Mouse (Mus musculus): ENCODE results near the gene Rrp1b.
"Not testable (repeated sequence)": the region's sequence is repeated elsewhere in the genome, so short reads cannot be mapped to it uniquely, and the experiment has no call there.

Gene Rrp1b

GRCm38 (mm10) chr17:32031684-32032083 lies 4.2 kb upstream of the Rrp1b start:
- DNase-seq (ENCODE audit: low spot score) = no peak

GRCm38 (mm10) chr17:32034322-32034721 lies 1.6 kb upstream of the Rrp1b start:
- DNase-seq (ENCODE audit: low spot score) = no peak

- DNase-seq (ENCODE audit: low spot score) = no peak
These were observed 874 bp downstream of the Rrp1b start for GRCm38 (mm10) chr17:32036509-32037438.

GRCm38 (mm10) chr17:32040263-32040662 lies 4.4 kb downstream of the Rrp1b start:
- DNase-seq (ENCODE audit: low spot score) = no peak

GRCm38 (mm10) chr17:32046541-32046940 lies 10.6 kb downstream of the Rrp1b start:
- DNase-seq (ENCODE audit: low spot score) = no peak

GRCm38 (mm10) chr17:32048351-32048750 lies 12.5 kb downstream of the Rrp1b start:
- no peak for DNase-seq (ENCODE audit: low spot score)

- DNase-seq (ENCODE audit: low spot score) = no peak
These were observed 14.0 kb downstream of the Rrp1b start for GRCm38 (mm10) chr17:32049914-32050313.

GRCm38 (mm10) chr17:32050609-32051008 lies 14.7 kb downstream of the Rrp1b start:
- no peak for DNase-seq (ENCODE audit: low spot score)

GRCm38 (mm10) chr17:32052237-32053080 lies 16.6 kb downstream of the Rrp1b start:
- DNase-seq (ENCODE audit: low spot score) = peak; percentile 28

GRCm38 (mm10) chr17:32053677-32054076 lies 17.8 kb downstream of the Rrp1b start:
- no peak for DNase-seq (ENCODE audit: low spot score)

GRCm38 (mm10) chr17:32057843-32058242 lies 21.9 kb downstream of the Rrp1b start:
- no peak for DNase-seq (ENCODE audit: low spot score)

- DNase-seq (ENCODE audit: low spot score) = no peak
These were observed 23.2 kb downstream of the Rrp1b start for GRCm38 (mm10) chr17:32059084-32059483.

GRCm38 (mm10) chr17:32061219-32061618 lies 25.3 kb downstream of the Rrp1b start:
- no peak for DNase-seq (ENCODE audit: low spot score)

- no peak for DNase-seq (ENCODE audit: low spot score)
These were observed 27.8 kb downstream of the Rrp1b start for GRCm38 (mm10) chr17:32063654-32064053.

- not testable (repeated sequence) for DNase-seq (ENCODE audit: low spot score)
These were observed 28.9 kb downstream of the Rrp1b start for GRCm38 (mm10) chr17:32064762-32065161.

- no peak for DNase-seq (ENCODE audit: low spot score)
These were observed 31.6 kb downstream of the Rrp1b start for GRCm38 (mm10) chr17:32067541-32067940.

GRCm38 (mm10) chr17:32068381-32068780 lies 32.5 kb downstream of the Rrp1b start:
- no peak for DNase-seq (ENCODE audit: low spot score)

GRCm38 (mm10) chr17:32068810-32069209 lies 32.9 kb downstream of the Rrp1b start:
- no peak for DNase-seq (ENCODE audit: low spot score)

- peak; percentile 85 for DNase-seq (ENCODE audit: low spot score)
These were observed 37.5 kb downstream of the Rrp1b start for GRCm38 (mm10) chr17:32073359-32073758.

GRCm38 (mm10) chr17:32074658-32075057 lies 38.8 kb downstream of the Rrp1b start:
- DNase-seq (ENCODE audit: low spot score) = no peak

- DNase-seq (ENCODE audit: low spot score) = peak; percentile 41
These were observed 39.3 kb downstream of the Rrp1b start for GRCm38 (mm10) chr17:32075164-32075563.

- DNase-seq (ENCODE audit: low spot score) = no peak
These were observed 47.5 kb downstream of the Rrp1b start for GRCm38 (mm10) chr17:32083351-32083750.

GRCm38 (mm10) chr17:32087069-32087468 lies 51.2 kb downstream of the Rrp1b start:
- no peak for DNase-seq (ENCODE audit: low spot score)
